Mouse (Mus musculus): Measurements from ENCODE around the gene Mrpl2. TPM values are rescaled to one million over a fixed set of nuclear protein-coding genes. Genes with fewer than 3 reads are reported as not detected.

The Mrpl2 gene
- polyA plus RNA-seq, 1 experiment from 2014 or later: 59.9 TPM

DNA sequence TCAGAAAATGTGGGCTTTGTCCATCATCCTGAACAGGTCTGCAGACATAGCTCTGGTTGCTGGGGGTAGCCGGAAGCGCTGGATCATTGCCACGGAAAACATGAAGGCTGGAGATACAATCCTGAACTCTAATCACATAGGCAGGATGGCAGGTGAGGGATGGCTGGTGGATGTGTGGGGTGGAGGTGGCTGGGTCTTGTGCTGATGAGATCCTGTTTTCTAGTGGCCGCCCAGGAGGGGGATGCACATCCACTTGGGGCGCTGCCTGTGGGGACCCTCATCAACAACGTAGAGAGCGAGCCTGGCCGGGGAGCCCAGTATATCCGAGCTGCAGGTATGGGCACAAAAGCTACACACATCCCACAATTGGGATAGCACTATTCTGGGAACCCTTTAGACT is 2.4 kb downstream of the Mrpl2 start:
- 93% methylated on average over 9 of the region's 9 CpGs for WGBS
- Histone ChIP-seq H3K4me1 (ENCODE audit: control insufficient read depth, insufficient read depth, low read length) (peaks cover 37% of the 10 kb centered on the region), H3K9me3 (ENCODE audit: control insufficient read depth, low read length) (no peaks in the 10 kb centered on the region), H3K27me3 (ENCODE audit: control insufficient read depth, insufficient read depth, low read length) (no peaks in the 10 kb centered on the region), H3K4me2 (ENCODE audit: low read depth, low read length) (no peak overlapping the region), H3K36me3 (ENCODE audit: control insufficient read depth, insufficient read depth, low read length) (peaks cover 3% of the 10 kb centered on the region), H3K4me3 (ENCODE audit: low read depth, low read length) (no peak overlapping the region), H3K9ac (replicated peaks; ENCODE audit: low read depth, low read length) (no peak overlapping the region), H3K27ac (ENCODE audit: low read depth, low read length) (no peak overlapping the region)
- ATAC-seq (ENCODE audit: low read depth): no peak

DNA sequence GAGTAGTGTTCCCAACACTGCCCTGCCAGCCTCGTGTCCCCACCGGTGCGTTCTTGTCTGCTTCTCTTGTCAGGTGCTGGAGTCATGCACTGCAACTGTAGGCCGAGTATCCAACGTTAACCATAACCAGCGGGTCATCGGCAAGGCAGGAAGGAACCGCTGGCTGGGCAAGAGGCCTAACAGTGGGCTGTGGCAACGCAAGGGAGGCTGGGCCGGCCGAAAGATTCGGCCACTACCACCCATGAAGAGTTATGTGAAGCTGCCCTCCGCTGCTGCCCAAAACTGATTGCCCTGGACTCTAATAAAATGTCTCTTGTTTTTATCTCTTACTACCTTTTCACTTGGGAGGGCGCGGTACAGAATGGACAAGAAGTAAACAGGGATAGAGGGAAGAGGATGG is 3.8 kb downstream of the Mrpl2 start:
- peaks cover 15% of the 10 kb centered on the region for H3K36me3 ChIP-seq (ENCODE audit: control insufficient read depth, insufficient read depth, low read length)
- peak overlapping the region; percentile 94 for H3K27ac ChIP-seq (ENCODE audit: low read depth, low read length)
- no peaks in the 10 kb centered on the region for H3K27me3 ChIP-seq (ENCODE audit: control insufficient read depth, insufficient read depth, low read length)
- H3K4me3 ChIP-seq (ENCODE audit: low read depth, low read length): peak overlapping the region; percentile 50
- peak overlapping the region; percentile 82 for H3K9ac ChIP-seq (replicated peaks; ENCODE audit: low read depth, low read length)
- WGBS: 34% methylated on average over 15 of the region's 15 CpGs
- H3K4me2 ChIP-seq (ENCODE audit: low read depth, low read length): peak overlapping the region; percentile 89
- H3K9me3 ChIP-seq (ENCODE audit: control insufficient read depth, low read length): no peaks in the 10 kb centered on the region
- ATAC-seq (ENCODE audit: low read depth): no peak
- peaks cover 33% of the 10 kb centered on the region for H3K4me1 ChIP-seq (ENCODE audit: control insufficient read depth, insufficient read depth, low read length)

DNA sequence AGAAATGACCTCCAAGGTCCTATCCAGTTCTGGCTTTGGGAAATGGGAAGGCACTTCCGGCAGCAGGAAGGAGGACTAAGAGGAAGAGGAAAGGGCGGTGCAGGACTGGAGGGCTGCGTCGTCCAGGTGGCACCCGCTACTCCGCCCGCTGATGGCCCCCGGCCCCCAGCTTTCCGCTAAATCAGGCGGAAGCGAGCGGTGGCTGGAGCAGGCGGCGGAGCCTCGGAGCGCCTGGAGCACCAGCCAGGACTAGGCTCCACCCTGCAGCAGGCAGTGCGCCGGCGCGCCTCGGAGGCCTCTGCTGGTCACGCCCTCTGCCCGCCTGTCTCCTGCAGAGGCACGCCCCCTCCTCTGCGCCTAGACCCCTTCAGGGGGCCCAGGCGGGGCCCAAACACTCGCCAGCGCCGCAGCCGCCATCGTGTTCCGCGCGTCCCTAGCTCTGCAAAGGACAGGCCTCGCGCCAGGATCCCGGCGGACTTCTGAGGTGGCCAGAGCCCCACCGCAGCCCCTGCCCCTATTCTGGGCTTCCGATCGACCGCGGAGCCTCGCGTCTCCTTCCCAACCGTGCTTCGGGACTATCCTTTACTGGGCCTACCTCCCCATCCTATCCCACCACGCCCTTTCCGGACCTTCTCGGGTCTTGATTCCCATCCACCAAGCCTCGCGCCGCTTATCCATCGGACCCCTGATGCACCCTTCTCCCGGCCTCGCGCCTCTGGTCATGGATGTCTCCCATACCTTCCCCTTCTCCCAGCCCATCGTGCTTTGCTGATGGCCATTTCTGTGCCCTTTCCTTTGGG is 4.4 kb downstream of the Mrpl2 start, which contains the start of gene Cul7:
TSS of gene Cul7 (plus strand) at position 106 of the 800 bp plus-strand sequence.
- Histone ChIP-seq H3K4me2 (ENCODE audit: low read depth, low read length) (peak within 1 kb of the TSS; percentile 89), H3K4me3 (ENCODE audit: low read depth, low read length) (peak within 1 kb of the TSS; percentile 50), H3K27me3 (ENCODE audit: control insufficient read depth, insufficient read depth, low read length) (no peaks in the 10 kb centered on the region), H3K36me3 (ENCODE audit: control insufficient read depth, insufficient read depth, low read length) (peaks cover 15% of the 10 kb centered on the region), H3K4me1 (ENCODE audit: control insufficient read depth, insufficient read depth, low read length) (peaks cover 29% of the 10 kb centered on the region), H3K9me3 (ENCODE audit: control insufficient read depth, low read length) (no peaks in the 10 kb centered on the region), H3K27ac (ENCODE audit: low read depth, low read length) (peak within 1 kb of the TSS; percentile 94), H3K9ac (replicated peaks; ENCODE audit: low read depth, low read length) (peak within 1 kb of the TSS; percentile 82)
- peak; percentile 94 for ATAC-seq (ENCODE audit: low read depth)
- under 1% methylated on average over 56 of the region's 58 CpGs for WGBS

DNA sequence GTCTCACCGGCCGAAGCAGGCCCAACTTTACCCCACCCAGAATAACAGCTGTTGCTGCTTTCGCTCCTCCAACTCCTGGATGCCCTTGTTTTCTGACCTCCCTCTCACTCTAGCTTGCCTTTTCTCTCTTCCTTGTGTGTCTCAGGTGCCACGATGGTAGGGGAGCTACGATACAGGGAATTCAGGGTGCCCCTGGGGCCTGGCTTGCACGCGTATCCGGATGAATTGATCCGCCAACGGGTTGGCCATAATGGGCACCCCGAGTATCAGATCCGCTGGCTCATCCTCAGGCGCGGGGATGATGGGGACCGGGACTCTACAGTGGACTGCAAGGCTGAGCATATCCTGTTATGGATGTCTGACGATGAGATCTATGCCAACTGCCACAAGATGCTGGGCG is 5.3 kb downstream of the Mrpl2 start:
- Histone ChIP-seq H3K4me3 (ENCODE audit: low read depth, low read length) (peak overlapping the region; percentile 50), H3K36me3 (ENCODE audit: control insufficient read depth, insufficient read depth, low read length) (peaks cover 24% of the 10 kb centered on the region), H3K9ac (replicated peaks; ENCODE audit: low read depth, low read length) (peak overlapping the region; percentile 82), H3K4me2 (ENCODE audit: low read depth, low read length) (peak overlapping the region; percentile 89), H3K27me3 (ENCODE audit: control insufficient read depth, insufficient read depth, low read length) (no peaks in the 10 kb centered on the region), H3K4me1 (ENCODE audit: control insufficient read depth, insufficient read depth, low read length) (peaks cover 29% of the 10 kb centered on the region), H3K9me3 (ENCODE audit: control insufficient read depth, low read length) (no peaks in the 10 kb centered on the region), H3K27ac (ENCODE audit: low read depth, low read length) (peak overlapping the region; percentile 94)
- no peak for ATAC-seq (ENCODE audit: low read depth)
- WGBS: 71% methylated on average over 17 of the region's 17 CpGs

GRCm38 (mm10) chr17:46651755-46652547 is 5.9 kb downstream of the Mrpl2 start:
- H3K27ac ChIP-seq (ENCODE audit: low read depth, low read length): no peak overlapping the region
- 80% methylated on average over 20 of the region's 20 CpGs for WGBS

GRCm38 (mm10) chr17:46656054-46656453 is 10.0 kb downstream of the Mrpl2 start:
- Histone ChIP-seq H3K9ac (replicated peaks; ENCODE audit: low read depth, low read length) (no peak overlapping the region), H3K4me1 (ENCODE audit: control insufficient read depth, insufficient read depth, low read length) (peaks cover 12% of the 10 kb centered on the region), H3K27ac (ENCODE audit: low read depth, low read length) (no peak overlapping the region), H3K36me3 (ENCODE audit: control insufficient read depth, insufficient read depth, low read length) (peaks cover 63% of the 10 kb centered on the region), H3K9me3 (ENCODE audit: control insufficient read depth, low read length) (no peaks in the 10 kb centered on the region), H3K4me3 (ENCODE audit: low read depth, low read length) (no peak overlapping the region), H3K27me3 (ENCODE audit: control insufficient read depth, insufficient read depth, low read length) (no peaks in the 10 kb centered on the region), H3K4me2 (ENCODE audit: low read depth, low read length) (no peak overlapping the region)
- ATAC-seq (ENCODE audit: low read depth): no peak
- 85% methylated on average over 6 of the region's 6 CpGs for WGBS

More at GRCm38 (mm10) chr17:46651755-46652547, 5.9 kb downstream of the Mrpl2 start:
- ATAC-seq (ENCODE audit: low read depth): no peak
- Histone ChIP-seq H3K4me2 (ENCODE audit: low read depth, low read length) (peak overlapping the region; percentile 89), H3K9ac (replicated peaks; ENCODE audit: low read depth, low read length) (peak overlapping the region; percentile 82; the same call in 1 of the 2 replicates), H3K27me3 (ENCODE audit: control insufficient read depth, insufficient read depth, low read length) (no peaks in the 10 kb centered on the region), H3K4me1 (ENCODE audit: control insufficient read depth, insufficient read depth, low read length) (peaks cover 23% of the 10 kb centered on the region), H3K9me3 (ENCODE audit: control insufficient read depth, low read length) (no peaks in the 10 kb centered on the region), H3K4me3 (ENCODE audit: low read depth, low read length) (peak overlapping the region; percentile 50; the same call in 1 of the 2 replicates), H3K36me3 (ENCODE audit: control insufficient read depth, insufficient read depth, low read length) (peaks cover 31% of the 10 kb centered on the region)

- Histone ChIP-seq H3K27ac (ENCODE audit: low read depth, low read length) (no peak overlapping the region), H3K9me3 (ENCODE audit: control insufficient read depth, low read length) (no peaks in the 10 kb centered on the region), H3K4me2 (ENCODE audit: low read depth, low read length) (no peak overlapping the region), H3K9ac (replicated peaks; ENCODE audit: low read depth, low read length) (no peak overlapping the region), H3K27me3 (ENCODE audit: control insufficient read depth, insufficient read depth, low read length) (no peaks in the 10 kb centered on the region), H3K4me3 (ENCODE audit: low read depth, low read length) (no peak overlapping the region), H3K4me1 (ENCODE audit: control insufficient read depth, insufficient read depth, low read length) (no peaks in the 10 kb centered on the region), H3K36me3 (ENCODE audit: control insufficient read depth, insufficient read depth, low read length) (peaks cover 76% of the 10 kb centered on the region)
- ATAC-seq (ENCODE audit: low read depth): no peak
- 97% methylated on average over 9 of the region's 9 CpGs for WGBS
These were observed 15.3 kb downstream of the Mrpl2 start for GRCm38 (mm10) chr17:46661351-46661750.

DNA sequence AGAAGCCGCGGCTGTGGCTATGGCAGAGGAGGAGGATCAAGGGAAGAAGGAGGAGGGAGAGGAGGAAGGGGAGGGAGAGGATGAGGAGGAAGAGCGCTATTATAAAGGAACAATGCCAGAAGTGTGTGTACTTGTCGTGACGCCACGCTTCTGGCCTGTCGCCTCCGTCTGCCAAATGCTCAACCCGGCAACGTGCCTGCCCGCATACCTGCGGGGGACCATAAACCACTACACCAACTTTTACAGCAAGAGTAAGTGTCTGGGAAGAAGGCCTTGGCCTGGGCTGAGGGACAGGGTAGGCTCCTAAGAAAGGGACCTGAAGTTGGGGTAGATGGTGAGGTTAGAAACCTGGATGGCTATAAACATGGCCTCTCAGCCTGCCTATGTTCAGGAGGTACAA is 16.0 kb downstream of the Mrpl2 start:
- Histone ChIP-seq H3K27me3 (ENCODE audit: control insufficient read depth, insufficient read depth, low read length) (no peaks in the 10 kb centered on the region), H3K9me3 (ENCODE audit: control insufficient read depth, low read length) (no peaks in the 10 kb centered on the region), H3K4me1 (ENCODE audit: control insufficient read depth, insufficient read depth, low read length) (no peaks in the 10 kb centered on the region), H3K27ac (ENCODE audit: low read depth, low read length) (no peak overlapping the region), H3K36me3 (ENCODE audit: control insufficient read depth, insufficient read depth, low read length) (peaks cover 70% of the 10 kb centered on the region), H3K4me2 (ENCODE audit: low read depth, low read length) (no peak overlapping the region), H3K9ac (replicated peaks; ENCODE audit: low read depth, low read length) (no peak overlapping the region), H3K4me3 (ENCODE audit: low read depth, low read length) (no peak overlapping the region)
- 90% methylated on average over 12 of the region's 12 CpGs for WGBS
- ATAC-seq (ENCODE audit: low read depth): no peak

- no peak overlapping the region for H3K4me2 ChIP-seq (ENCODE audit: low read depth, low read length)
- H3K27ac ChIP-seq (ENCODE audit: low read depth, low read length): no peak overlapping the region
- peaks cover 67% of the 10 kb centered on the region for H3K36me3 ChIP-seq (ENCODE audit: control insufficient read depth, insufficient read depth, low read length)
- no peaks in the 10 kb centered on the region for H3K27me3 ChIP-seq (ENCODE audit: control insufficient read depth, insufficient read depth, low read length)
- no peaks in the 10 kb centered on the region for H3K9me3 ChIP-seq (ENCODE audit: control insufficient read depth, low read length)
- no peak overlapping the region for H3K9ac ChIP-seq (replicated peaks; ENCODE audit: low read depth, low read length)
- H3K4me1 ChIP-seq (ENCODE audit: control insufficient read depth, insufficient read depth, low read length): no peaks in the 10 kb centered on the region
- ATAC-seq (ENCODE audit: low read depth): no peak
- no peak overlapping the region for H3K4me3 ChIP-seq (ENCODE audit: low read depth, low read length)
- whole genome bisulfite sequencing: 91% methylated on average over 5 of the region's 5 CpGs
These were observed 16.7 kb downstream of the Mrpl2 start for GRCm38 (mm10) chr17:46662730-46663129.

Measured in neural tube, embryonic 14.5 days (tissue).